Mouse (Mus musculus) G1E (cell line): ENCODE data around the gene Dnm3.

ENCODE experiments used
- CTCF ChIP-seq: IDR thresholded peaks from 2 replicates; pipeline ENCODE4 v1.5.1; 2012; ENCODE audit warnings: low read depth, low read length, inconsistent platforms, mixed read lengths
- GATA1 ChIP-seq: IDR thresholded peaks from 2 replicates; pipeline ENCODE4 v1.6.1; 2012; ENCODE audit warnings: borderline replicate concordance, low read length, inconsistent platforms, mixed read lengths

DNA sequence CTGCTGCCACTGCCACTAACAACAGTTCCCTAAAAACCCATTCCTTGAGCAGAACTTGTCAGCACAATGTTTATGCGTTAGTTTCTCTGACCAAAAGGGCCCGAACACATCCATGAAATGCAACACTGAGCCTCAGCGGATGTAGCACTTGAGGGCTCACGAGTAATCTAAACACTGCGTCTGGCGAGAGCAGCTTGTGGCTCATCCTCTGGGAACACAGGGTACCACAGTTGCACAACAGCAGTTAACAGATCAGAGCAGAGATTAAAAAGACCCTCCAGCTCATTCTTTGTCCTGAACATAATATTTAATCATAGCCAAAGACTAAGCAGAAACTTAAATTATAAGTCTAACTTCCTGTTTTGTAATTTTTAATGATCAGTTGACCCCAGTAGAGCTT, 305.0 kb downstream of the Dnm3 start:
- no peak for TF ChIP-seq CTCF
- no peak for TF ChIP-seq GATA1
